Mouse (Mus musculus): ENCODE results near the gene 4931422A03Rik. TPM values are rescaled to one million over a fixed set of nuclear protein-coding genes. Genes with fewer than 3 reads are reported as not detected.

4931422A03Rik gene
- total RNA-seq, 2 experiments from 2014 or later: not detected

GRCm38 (mm10) chr2:103934270-103934669, 93.9 kb downstream of the 4931422A03Rik start:
- DNase-seq: no peak

- no peak for DNase-seq
Observed at GRCm38 (mm10) chr2:103932480-103932879, 95.7 kb downstream of the 4931422A03Rik start.

GRCm38 (mm10) chr2:103932025-103932424, 96.1 kb downstream of the 4931422A03Rik start:
- DNase-seq: no peak

- DNase-seq: no peak
Observed at GRCm38 (mm10) chr2:103931511-103931911, 96.7 kb downstream of the 4931422A03Rik start.

- peak; percentile 8 to 20 for DNase-seq
Observed at GRCm38 (mm10) chr2:103930306-103931019, 97.7 kb downstream of the 4931422A03Rik start.

- no peak for DNase-seq
Observed at GRCm38 (mm10) chr2:103927610-103928145, 100.5 kb downstream of the 4931422A03Rik start.

- no peak for DNase-seq
Observed at GRCm38 (mm10) chr2:103926586-103927113, 101.5 kb downstream of the 4931422A03Rik start.

- no peak for DNase-seq
Observed at GRCm38 (mm10) chr2:103919488-103919887, 108.7 kb downstream of the 4931422A03Rik start.

GRCm38 (mm10) chr2:103918375-103918774, 109.8 kb downstream of the 4931422A03Rik start:
- DNase-seq: no peak

GRCm38 (mm10) chr2:103917375-103917774, 110.8 kb downstream of the 4931422A03Rik start:
- no peak for DNase-seq

Other genes with a start within 250 kb of the 4931422A03Rik start
- 100 to 1,000 TPM; 363 to 370 TPM for gene Caprin1, start 230.7 kb downstream of the 4931422A03Rik start, total RNA-seq (2021)
- gene Lmo2, start 70.4 kb downstream of the 4931422A03Rik start, total RNA-seq (2021): 10 to 100 TPM; 20.0 TPM
- 10 to 100 TPM; 48.7 to 49.2 TPM for gene Fbxo3, start 640 bp downstream of the 4931422A03Rik start, total RNA-seq (2021)
- under 1 TPM; 0.47 to 0.53 TPM for gene Gm10912, start 37.5 kb upstream of the 4931422A03Rik start, total RNA-seq (2021)
- gene Gm10799, start 40.2 kb upstream of the 4931422A03Rik start, total RNA-seq (2021): not detected
- gene Cd59b, start 41.5 kb upstream of the 4931422A03Rik start, total RNA-seq (2021): 1 to 10 TPM in 1 of 2 experiments, not detected in 1; 2.0 TPM
- gene Cd59a, start 67.4 kb upstream of the 4931422A03Rik start, total RNA-seq (2021): 1 to 10 TPM; 3.9 to 6.0 TPM
- not detected for gene A930018P22Rik, start 94.4 kb upstream of the 4931422A03Rik start, total RNA-seq (2021)